Mouse (Mus musculus): ENCODE measurements around the gene Ptk7. TPM values are rescaled to one million over a fixed set of nuclear protein-coding genes. Genes with fewer than 3 reads are reported as not detected.
A peak's percentile ranks its signal among the peaks of the same experiment; 100 is the strongest.

Ptk7 gene
- polyA plus RNA-seq, 1 experiment from 2014 or later = 142 TPM

GRCm38 (mm10) chr17:46545813-46546564, 83.3 kb downstream of the Ptk7 start, which contains the start of gene Cul9:
TSS of gene Cul9 (minus strand) at chr17:46546388.
- H3K27me3 ChIP-seq = 0 out of 2 replicates have a peak, but pooled peaks cover 3% of the 10 kb centered on the region
- 3% methylated on average over 49 of the region's 49 CpGs for WGBS
- peaks cover 33% of the 10 kb centered on the region for H3K36me3 ChIP-seq
- H3K4me1 ChIP-seq = peaks cover 27% of the 10 kb centered on the region
- H3K4me2 ChIP-seq = peak within 1 kb of the TSS; percentile 77
- peak; percentile 36; the same call in 1 of the 2 replicates for ATAC-seq (ENCODE audit: borderline replicate concordance, extremely low read depth, low FRiP score, low TSS enrichment)
- no peak within 1 kb of the TSS for H3K27ac ChIP-seq
- peak within 1 kb of the TSS; percentile 39 for H3K9ac ChIP-seq
- no peaks in the 10 kb centered on the region for H3K9me3 ChIP-seq
- peak within 1 kb of the TSS; percentile 46 for H3K4me3 ChIP-seq

GRCm38 (mm10) chr17:46543661-46544060, 85.6 kb downstream of the Ptk7 start:
- 88% methylated on average over 12 of the region's 12 CpGs for WGBS
- no peak for ATAC-seq (ENCODE audit: borderline replicate concordance, extremely low read depth, low FRiP score, low TSS enrichment)
- Histone ChIP-seq H3K9ac (no peak overlapping the region), H3K27me3 (0 out of 2 replicates have a peak, but pooled peaks cover 3% of the 10 kb centered on the region), H3K4me2 (no peak overlapping the region), H3K27ac (no peak overlapping the region), H3K36me3 (peaks cover 11% of the 10 kb centered on the region), H3K4me3 (no peak overlapping the region), H3K9me3 (no peaks in the 10 kb centered on the region), H3K4me1 (peaks cover 25% of the 10 kb centered on the region)

- ATAC-seq (ENCODE audit: borderline replicate concordance, extremely low read depth, low FRiP score, low TSS enrichment) = peak; percentile 55; the same call in 1 of the 2 replicates
- no peaks in the 10 kb centered on the region for H3K36me3 ChIP-seq
- H3K9me3 ChIP-seq = no peaks in the 10 kb centered on the region
- no peak overlapping the region for H3K4me3 ChIP-seq
- no peak overlapping the region for H3K4me2 ChIP-seq
- 36% methylated on average over 12 of the region's 12 CpGs for WGBS
- peaks cover 3% of the 10 kb centered on the region for H3K4me1 ChIP-seq
- no peak overlapping the region for H3K9ac ChIP-seq
- H3K27me3 ChIP-seq = peaks cover 17% of the 10 kb centered on the region
- H3K27ac ChIP-seq = no peak overlapping the region
Observed at GRCm38 (mm10) chr17:46525579-46526307, 103.6 kb downstream of the Ptk7 start.

- no peak overlapping the region for H3K4me2 ChIP-seq
- WGBS = 58% methylated on average over 10 of the region's 10 CpGs
- H3K27ac ChIP-seq = no peak overlapping the region
- H3K4me1 ChIP-seq = peaks cover 6% of the 10 kb centered on the region
- ATAC-seq (ENCODE audit: borderline replicate concordance, extremely low read depth, low FRiP score, low TSS enrichment) = no peak
- H3K9ac ChIP-seq = no peak overlapping the region
- peaks cover 21% of the 10 kb centered on the region for H3K27me3 ChIP-seq
- no peaks in the 10 kb centered on the region for H3K9me3 ChIP-seq
- H3K4me3 ChIP-seq = no peak overlapping the region
- no peaks in the 10 kb centered on the region for H3K36me3 ChIP-seq
Observed at GRCm38 (mm10) chr17:46525065-46525464, 104.2 kb downstream of the Ptk7 start.

- Histone ChIP-seq H3K27ac (no peak overlapping the region), H3K4me3 (no peak overlapping the region), H3K27me3 (peaks cover 28% of the 10 kb centered on the region), H3K36me3 (no peaks in the 10 kb centered on the region), H3K9me3 (no peaks in the 10 kb centered on the region), H3K9ac (no peak overlapping the region), H3K4me1 (peaks cover 6% of the 10 kb centered on the region), H3K4me2 (no peak overlapping the region)
- WGBS = 47% methylated on average over 24 of the region's 24 CpGs
- ATAC-seq (ENCODE audit: borderline replicate concordance, extremely low read depth, low FRiP score, low TSS enrichment) = no peak
Observed at GRCm38 (mm10) chr17:46521963-46522668, 107.2 kb downstream of the Ptk7 start.

- peaks cover 28% of the 10 kb centered on the region for H3K27me3 ChIP-seq
- no peak for ATAC-seq (ENCODE audit: borderline replicate concordance, extremely low read depth, low FRiP score, low TSS enrichment)
- H3K4me1 ChIP-seq = peaks cover 6% of the 10 kb centered on the region
- H3K36me3 ChIP-seq = no peaks in the 10 kb centered on the region
- 59% methylated on average over 9 of the region's 9 CpGs for WGBS
- no peak overlapping the region for H3K27ac ChIP-seq
- peak overlapping the region; percentile 19; the same call in 1 of the 2 replicates for H3K9ac ChIP-seq
- H3K4me2 ChIP-seq = peak overlapping the region; percentile 45; the same call in 1 of the 2 replicates
- H3K9me3 ChIP-seq = no peaks in the 10 kb centered on the region
- no peak overlapping the region for H3K4me3 ChIP-seq
Observed at GRCm38 (mm10) chr17:46521174-46521573, 108.1 kb downstream of the Ptk7 start.

- peaks cover 6% of the 10 kb centered on the region for H3K4me1 ChIP-seq
- no peaks in the 10 kb centered on the region for H3K9me3 ChIP-seq
- H3K4me2 ChIP-seq = peak overlapping the region; percentile 45
- peaks cover 28% of the 10 kb centered on the region for H3K27me3 ChIP-seq
- H3K4me3 ChIP-seq = peak overlapping the region; percentile 25
- ATAC-seq (ENCODE audit: borderline replicate concordance, extremely low read depth, low FRiP score, low TSS enrichment) = peak; percentile 58; the same call in 1 of the 2 replicates
- no peaks in the 10 kb centered on the region for H3K36me3 ChIP-seq
- 17% methylated on average over 25 of the region's 25 CpGs for WGBS
- no peak overlapping the region for H3K27ac ChIP-seq
- peak overlapping the region; percentile 19 for H3K9ac ChIP-seq
Observed at GRCm38 (mm10) chr17:46520385-46520979, 108.8 kb downstream of the Ptk7 start.

GRCm38 (mm10) chr17:46519971-46520370, 109.3 kb downstream of the Ptk7 start:
- Histone ChIP-seq H3K9ac (no peak overlapping the region), H3K27ac (no peak overlapping the region), H3K36me3 (no peaks in the 10 kb centered on the region), H3K4me2 (peak overlapping the region; percentile 45), H3K9me3 (no peaks in the 10 kb centered on the region), H3K4me3 (peak overlapping the region; percentile 25), H3K4me1 (peaks cover 6% of the 10 kb centered on the region), H3K27me3 (peaks cover 28% of the 10 kb centered on the region)
- 55% methylated on average over 10 of the region's 10 CpGs for WGBS
- no peak for ATAC-seq (ENCODE audit: borderline replicate concordance, extremely low read depth, low FRiP score, low TSS enrichment)

Small RNA genes lying within 50 kb of the gene (microRNA-seq; reads per million reads assigned to microRNA genes)
- gene Mir6976 = not detected

Other genes with a start within 250 kb of the Ptk7 start
- 8.9 and 9.8 TPM in 2 replicates for gene Zfp318, start 245.8 kb downstream of the Ptk7 start, polyA plus RNA-seq (2015; fragmentation: Nextera tagmentation; extraction: Ambion mirVana)
- 1.7 and 7.8 TPM in 2 replicates for gene Crip3, start 200.6 kb downstream of the Ptk7 start, polyA plus RNA-seq (2015; fragmentation: Nextera tagmentation; extraction: Ambion mirVana)
- gene Slc22a7, start 191.0 kb downstream of the Ptk7 start, polyA plus RNA-seq (2015; fragmentation: Nextera tagmentation; extraction: Ambion mirVana) = 0.29 TPM in 1 of 2 replicates, not detected in the other
- gene Ttbk1, start 141.8 kb downstream of the Ptk7 start, polyA plus RNA-seq (2015; fragmentation: Nextera tagmentation; extraction: Ambion mirVana) = 0.04 and 0.11 TPM in 2 replicates
- 43.0 and 51.3 TPM in 2 replicates for gene Dnph1, start 132.8 kb downstream of the Ptk7 start, polyA plus RNA-seq (2015; fragmentation: Nextera tagmentation; extraction: Ambion mirVana)
- 2.9 and 3.4 TPM in 2 replicates for gene Cul9, start 83.1 kb downstream of the Ptk7 start, polyA plus RNA-seq (2015; fragmentation: Nextera tagmentation; extraction: Ambion mirVana)
- 10.4 and 10.7 TPM in 2 replicates for gene Srf, start 73.3 kb downstream of the Ptk7 start, polyA plus RNA-seq (2015; fragmentation: Nextera tagmentation; extraction: Ambion mirVana)
- 24.9 and 25.8 TPM in 2 replicates for gene Klc4, start 16.5 kb upstream of the Ptk7 start, polyA plus RNA-seq (2015; fragmentation: Nextera tagmentation; extraction: Ambion mirVana)
- gene Mrpl2, start 16.7 kb upstream of the Ptk7 start, polyA plus RNA-seq (2015; fragmentation: Nextera tagmentation; extraction: Ambion mirVana) = 106 TPM in 2 replicates
- 48.2 and 49.5 TPM in 2 replicates for gene Cul7, start 20.8 kb upstream of the Ptk7 start, polyA plus RNA-seq (2015; fragmentation: Nextera tagmentation; extraction: Ambion mirVana)
- 55.1 and 56.2 TPM in 2 replicates for gene Rrp36, start 44.8 kb upstream of the Ptk7 start, polyA plus RNA-seq (2015; fragmentation: Nextera tagmentation; extraction: Ambion mirVana)
- gene Mea1, start 49.3 kb upstream of the Ptk7 start, polyA plus RNA-seq (2015; fragmentation: Nextera tagmentation; extraction: Ambion mirVana) = 128 and 134 TPM in 2 replicates
- gene Klhdc3, start 51.4 kb upstream of the Ptk7 start, polyA plus RNA-seq (2015; fragmentation: Nextera tagmentation; extraction: Ambion mirVana) = 117 and 122 TPM in 2 replicates
- gene Ppp2r5d, start 75.6 kb upstream of the Ptk7 start, polyA plus RNA-seq (2015; fragmentation: Nextera tagmentation; extraction: Ambion mirVana) = 96.0 and 102 TPM in 2 replicates
- 27.7 and 28.6 TPM in 2 replicates for gene Pex6, start 82.0 kb upstream of the Ptk7 start, polyA plus RNA-seq (2015; fragmentation: Nextera tagmentation; extraction: Ambion mirVana)
- gene Gnmt, start 99.7 kb upstream of the Ptk7 start, polyA plus RNA-seq (2015; fragmentation: Nextera tagmentation; extraction: Ambion mirVana) = 1.3 and 1.8 TPM in 2 replicates
- 83.0 and 83.6 TPM in 2 replicates for gene Cnpy3, start 122.7 kb upstream of the Ptk7 start, polyA plus RNA-seq (2015; fragmentation: Nextera tagmentation; extraction: Ambion mirVana)
- 1.3 and 8.2 TPM in 2 replicates for gene Ptcra, start 134.2 kb upstream of the Ptk7 start, polyA plus RNA-seq (2015; fragmentation: Nextera tagmentation; extraction: Ambion mirVana)
- gene 2310039H08Rik, start 143.1 kb upstream of the Ptk7 start, polyA plus RNA-seq (2015; fragmentation: Nextera tagmentation; extraction: Ambion mirVana) = 62.2 and 63.9 TPM in 2 replicates
- gene Rpl7l1, start 153.2 kb upstream of the Ptk7 start, polyA plus RNA-seq (2015; fragmentation: Nextera tagmentation; extraction: Ambion mirVana) = 171 and 175 TPM in 2 replicates
- 3.5 and 4.0 TPM in 2 replicates for gene Bicral, start 229.0 kb upstream of the Ptk7 start, polyA plus RNA-seq (2015; fragmentation: Nextera tagmentation; extraction: Ambion mirVana)

Measured in lung, embryonic 15.5 days (tissue).